Mouse (Mus musculus): ENCODE measurements at regions not wholly inside any gene's neighbourhood (a gene's known extent, or its start where the extent isn't known, plus 50 kb on each side); places are given as distances from the start of the nearest gene placed in this dataset.
A peak's percentile ranks its signal among the peaks of the same experiment; 100 is the strongest.

DNA sequence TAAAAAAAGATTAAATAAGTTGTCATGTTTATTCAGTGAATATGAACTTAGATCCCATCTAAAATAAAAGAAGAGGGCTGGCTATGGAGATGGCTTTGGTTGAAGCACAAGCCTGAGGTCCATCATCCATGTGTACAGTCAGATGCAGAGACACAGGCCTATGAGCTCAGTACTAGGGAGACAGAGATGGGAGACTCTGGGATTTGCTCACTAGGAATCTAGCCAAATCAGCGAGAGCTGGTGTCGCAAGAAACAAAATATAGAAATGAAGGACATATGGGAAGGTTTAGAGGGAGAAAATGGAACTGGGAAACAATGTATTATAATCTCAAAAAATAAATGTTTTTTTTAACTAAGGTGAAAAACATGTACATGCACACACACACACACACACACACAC is 326.6 kb downstream of the Col12a1 start:
- DNase-seq (ENCODE audit: low spot score in 2 of 2), result no peak

DNA sequence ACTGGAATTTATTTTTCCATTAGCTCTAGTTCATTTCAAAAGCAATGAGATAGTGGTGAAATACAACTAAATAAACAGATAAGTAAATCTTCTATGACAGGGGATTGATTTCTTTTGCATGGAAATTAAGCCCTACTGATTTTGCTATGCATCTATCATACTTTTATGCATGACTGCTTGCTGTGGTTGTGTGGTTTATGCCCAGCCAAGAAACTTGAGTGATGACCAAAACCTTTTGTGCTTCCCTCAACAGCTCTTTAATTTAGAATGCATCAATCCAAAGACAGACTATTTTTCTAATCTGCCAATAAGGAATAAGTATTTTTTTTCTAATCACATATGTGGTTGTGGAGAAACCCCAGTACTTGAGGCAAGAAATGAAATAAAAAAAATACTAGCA is 303.6 kb downstream of the Col12a1 start:
- no peak for DNase-seq (ENCODE audit: low spot score in 2 of 2)

DNA sequence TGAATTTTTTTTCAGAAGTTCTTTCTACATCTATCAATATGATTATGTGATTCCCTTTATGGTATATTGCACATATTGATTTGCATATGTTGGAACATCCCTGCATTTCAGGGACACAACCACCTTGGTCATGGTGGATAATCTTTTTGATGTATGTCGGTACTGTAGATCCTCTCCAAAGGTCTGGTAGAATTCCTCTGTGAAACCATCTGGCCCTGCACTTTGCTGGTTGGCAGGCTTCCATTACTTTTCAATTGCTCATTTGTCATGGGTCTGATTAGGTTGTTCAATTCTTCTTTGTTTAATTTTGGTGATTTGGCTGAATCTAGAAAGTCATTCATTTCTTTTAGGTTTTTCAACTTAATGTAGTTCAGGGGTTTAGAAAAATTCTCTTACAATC is 288.2 kb downstream of the Col12a1 start:
- DNase-seq (ENCODE audit: low spot score in 2 of 2), result peak in 1 of 2 experiments; percentile 7

DNA sequence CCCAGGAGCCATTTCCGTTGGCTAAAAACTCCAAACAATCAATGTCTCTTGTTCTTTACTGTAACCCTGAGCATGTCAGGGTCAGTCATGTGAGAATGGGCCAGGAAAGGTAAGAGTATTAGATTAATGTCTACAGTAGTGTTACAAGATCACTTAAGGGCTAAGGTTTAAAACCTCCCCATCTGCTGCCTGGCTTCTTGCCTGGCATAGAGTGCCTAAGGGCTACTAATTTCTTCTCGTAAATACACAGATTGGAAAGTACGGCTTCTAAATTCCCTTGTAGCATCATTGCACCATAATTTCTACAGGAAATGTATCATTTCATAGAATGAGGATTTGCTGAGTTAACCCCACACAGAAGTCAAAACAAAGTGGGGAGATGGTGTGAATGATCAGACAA is 281.0 kb downstream of the Col12a1 start:
- DNase-seq (ENCODE audit: low spot score in 2 of 2), result no peak

DNA sequence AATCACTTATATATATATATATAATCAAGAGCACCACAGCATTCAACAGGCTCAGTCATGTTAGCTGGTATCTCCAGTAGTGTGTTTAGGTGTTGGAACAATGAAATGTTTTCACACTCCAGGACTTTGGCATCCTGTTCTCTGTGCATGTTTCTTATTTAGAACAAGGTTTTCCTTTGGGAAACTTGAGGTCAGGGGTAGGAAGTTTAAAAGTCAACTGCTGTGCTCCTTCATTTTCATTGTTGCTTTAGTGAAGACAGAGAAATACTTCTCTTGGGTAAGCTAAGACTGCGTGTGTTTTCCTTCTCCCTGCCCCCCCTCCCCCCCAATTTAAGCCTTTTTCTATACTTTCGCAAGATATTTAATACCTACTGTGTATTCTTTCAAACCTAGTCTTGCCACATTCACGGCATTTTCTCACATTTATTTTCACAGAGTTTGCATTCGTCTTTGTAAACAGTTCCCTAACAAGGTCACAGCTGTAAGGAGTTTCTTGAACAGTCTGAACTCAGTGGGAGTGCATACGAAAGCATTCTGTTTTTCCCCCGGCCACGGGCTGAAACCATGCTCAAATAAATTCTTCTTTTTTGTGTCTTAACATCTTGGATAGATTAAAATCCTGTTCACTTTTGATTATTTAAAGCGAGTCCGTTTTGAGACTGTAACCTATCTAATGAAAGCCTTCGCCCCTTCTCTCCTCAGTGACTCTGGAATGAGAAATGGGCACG is 279.2 kb downstream of the Col12a1 start:
- DNase-seq (ENCODE audit: low spot score in 2 of 2), result no peak

DNA sequence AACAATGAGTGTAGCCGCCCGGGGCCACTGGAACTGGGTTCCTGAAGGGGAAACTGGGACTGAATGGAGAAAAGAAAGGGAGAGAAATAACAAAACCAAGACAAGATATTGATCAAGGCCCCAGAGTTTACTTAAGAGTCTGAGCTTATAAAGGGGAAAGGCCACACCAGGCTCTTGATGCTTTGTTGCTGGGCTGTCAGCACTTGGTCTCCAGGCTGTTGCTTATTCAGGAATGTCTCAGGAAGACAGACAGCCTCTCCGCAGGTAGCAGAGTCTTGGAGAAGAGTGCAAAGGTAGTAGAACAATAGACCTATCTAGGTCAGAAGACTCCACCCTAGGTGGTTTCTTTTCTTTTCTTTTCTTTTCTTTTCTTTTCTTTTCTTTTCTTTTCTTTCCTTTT is 263.4 kb downstream of the Col12a1 start:
- no peak for DNase-seq (ENCODE audit: low spot score in 2 of 2)

DNA sequence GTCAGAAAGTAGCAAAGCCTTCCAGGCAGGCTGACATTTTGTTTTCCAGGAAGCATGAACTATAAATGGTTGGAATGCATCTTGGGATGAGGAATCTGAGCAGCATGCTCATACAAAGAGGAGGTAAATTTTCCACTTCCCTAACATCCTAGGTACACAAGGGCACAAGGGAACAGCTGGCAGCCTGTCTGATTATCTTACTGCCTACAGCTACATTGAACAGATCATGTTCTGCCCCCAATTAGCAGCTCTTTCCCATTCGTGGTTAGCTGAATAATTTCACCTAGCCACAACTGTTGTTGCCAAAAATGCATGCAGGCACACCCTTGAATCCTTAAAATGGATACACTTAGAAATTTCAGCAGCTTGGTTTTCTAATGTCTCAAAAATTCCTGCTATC is 239.5 kb downstream of the Col12a1 start:
- no peak for DNase-seq (ENCODE audit: low spot score in 2 of 2)

DNA sequence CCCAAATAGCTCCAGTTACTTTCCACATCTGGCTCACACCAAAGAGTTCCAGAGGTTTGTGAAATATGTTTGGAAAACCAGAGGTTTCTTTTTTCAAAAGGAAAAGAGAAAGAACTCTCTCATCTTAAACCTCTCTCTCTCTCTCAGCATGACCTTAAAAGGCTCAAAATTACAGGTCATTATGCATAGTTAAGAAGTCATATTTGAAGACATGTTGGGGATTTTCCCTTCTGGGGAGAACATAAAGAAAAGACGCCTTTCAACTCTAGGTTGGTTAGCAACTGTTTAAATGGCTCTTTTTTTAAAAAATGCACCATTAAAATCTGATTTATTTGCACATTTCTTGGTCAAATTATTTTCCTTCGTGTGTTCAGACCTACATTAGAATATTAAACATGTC is 218.4 kb downstream of the Col12a1 start:
- no peak for DNase-seq (ENCODE audit: low spot score in 2 of 2)

DNA sequence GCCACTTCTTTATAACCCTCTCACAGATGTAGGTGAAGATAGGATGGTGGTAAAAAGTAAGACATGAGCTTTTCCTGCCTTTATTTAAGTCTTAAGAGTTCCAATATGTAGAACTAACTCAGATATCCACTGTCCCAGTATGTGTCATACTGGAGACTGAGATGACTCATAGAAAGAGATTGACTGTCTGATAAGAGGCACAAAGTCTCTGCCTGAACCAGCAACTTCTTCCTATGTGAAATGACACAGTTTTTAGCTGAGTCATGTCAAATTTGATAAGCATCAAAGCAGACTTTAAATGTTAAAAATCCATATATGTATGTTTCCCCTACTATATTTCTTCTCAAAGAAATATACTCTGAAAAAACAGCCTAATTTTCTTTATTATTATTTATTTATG is 216.6 kb downstream of the Col12a1 start:
- no peak for DNase-seq (ENCODE audit: low spot score in 2 of 2)

DNA sequence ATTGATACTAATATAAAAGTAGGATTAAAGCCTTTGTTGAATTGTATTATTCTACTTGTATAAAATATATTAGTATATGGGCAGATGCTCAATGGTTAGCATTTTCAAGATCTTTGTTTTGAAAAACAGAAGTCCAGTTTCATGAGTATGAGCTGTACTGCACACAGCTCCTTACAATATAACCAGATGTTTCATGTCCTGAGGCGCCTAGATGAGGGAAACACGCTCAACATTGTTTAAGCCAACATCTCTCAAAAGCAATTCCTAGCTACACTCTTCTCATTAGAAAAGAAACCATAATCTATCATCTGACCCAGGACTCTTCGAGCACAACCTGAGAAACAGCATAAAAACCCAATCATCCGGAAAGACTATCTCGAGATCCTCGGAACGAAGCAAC is 202.2 kb downstream of the Col12a1 start:
- DNase-seq (ENCODE audit: low spot score in 2 of 2), result no peak

DNA sequence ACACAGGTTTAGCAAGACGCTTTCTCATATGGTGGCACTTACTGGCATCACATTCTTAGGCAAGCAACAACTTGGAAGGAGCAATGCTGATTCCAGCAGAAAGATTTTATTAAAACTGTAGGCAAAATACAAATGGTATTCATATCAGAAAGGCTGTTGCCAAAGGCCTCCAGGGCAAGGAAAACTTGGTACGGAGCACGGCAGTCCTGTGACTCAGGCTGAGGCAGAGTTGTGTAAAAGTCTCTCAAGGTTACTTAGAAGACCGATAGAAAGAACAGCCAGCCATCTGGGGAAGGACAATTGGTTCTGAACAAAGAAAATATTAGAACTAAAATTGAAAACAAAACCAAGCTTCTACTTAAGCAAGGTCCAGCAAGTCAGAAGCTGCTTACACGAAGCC is 201.2 kb downstream of the Col12a1 start:
- no peak for DNase-seq (ENCODE audit: low spot score in 2 of 2)

DNA sequence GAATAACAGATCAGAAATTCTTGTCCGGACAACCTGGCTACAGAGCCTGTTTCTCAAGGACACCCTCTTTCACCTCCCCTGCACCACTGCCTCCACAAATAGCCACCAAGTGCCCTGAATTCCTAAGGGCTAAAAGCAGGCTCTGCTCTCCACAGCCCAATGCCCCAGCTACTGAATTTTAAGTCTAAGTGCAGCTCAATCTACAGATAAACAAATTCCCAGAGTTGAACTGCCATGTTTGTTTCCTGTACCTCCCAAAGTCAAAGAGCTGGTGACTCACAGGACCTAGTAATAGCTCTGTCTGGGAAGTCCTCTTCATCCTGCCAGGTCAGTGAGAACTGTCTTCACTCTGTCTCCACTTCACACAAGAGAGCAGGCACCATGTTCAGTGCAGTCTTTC is 200.0 kb downstream of the Col12a1 start:
- DNase-seq (ENCODE audit: low spot score in 2 of 2), result no peak

DNA sequence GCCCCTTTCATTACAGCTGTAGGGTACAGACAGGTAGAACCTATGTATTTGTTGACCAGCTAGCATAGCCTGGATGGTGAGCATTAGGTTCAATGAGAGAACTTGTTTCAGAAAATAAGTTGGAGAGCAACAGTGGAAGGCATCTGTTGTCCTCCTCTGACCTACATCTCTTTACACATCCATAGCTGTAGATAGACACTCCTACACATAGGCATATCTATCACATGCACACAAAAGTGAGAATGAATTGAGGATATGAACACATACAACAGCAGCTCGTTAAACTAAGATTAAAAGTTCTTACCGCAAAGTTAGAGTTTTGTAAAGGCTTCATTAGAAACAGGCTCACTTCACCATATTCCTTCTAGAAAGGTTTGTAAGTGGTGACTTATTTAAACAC is 198.1 kb downstream of the Col12a1 start:
- DNase-seq (ENCODE audit: low spot score in 2 of 2), result no peak

DNA sequence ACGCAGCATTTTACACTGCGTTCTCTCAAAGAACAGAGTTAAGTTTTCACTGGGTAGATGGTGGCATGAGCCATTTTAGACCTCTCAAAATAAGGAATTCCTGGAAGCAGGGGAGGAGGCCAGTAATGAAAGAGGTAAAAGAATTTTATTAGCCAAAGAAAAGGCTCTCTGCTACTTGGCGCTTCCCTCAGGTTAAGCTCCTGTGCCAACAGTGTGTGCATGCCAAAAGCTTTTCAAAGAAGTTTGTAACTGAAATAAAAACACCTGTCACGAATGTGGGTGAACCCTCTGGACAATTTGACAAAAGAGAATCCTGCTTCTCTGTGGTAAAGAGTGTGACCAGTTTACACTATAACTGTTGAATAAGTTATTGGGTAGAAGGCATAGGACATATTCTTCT is 195.6 kb downstream of the Col12a1 start:
- no peak for DNase-seq (ENCODE audit: low spot score in 2 of 2)

DNA sequence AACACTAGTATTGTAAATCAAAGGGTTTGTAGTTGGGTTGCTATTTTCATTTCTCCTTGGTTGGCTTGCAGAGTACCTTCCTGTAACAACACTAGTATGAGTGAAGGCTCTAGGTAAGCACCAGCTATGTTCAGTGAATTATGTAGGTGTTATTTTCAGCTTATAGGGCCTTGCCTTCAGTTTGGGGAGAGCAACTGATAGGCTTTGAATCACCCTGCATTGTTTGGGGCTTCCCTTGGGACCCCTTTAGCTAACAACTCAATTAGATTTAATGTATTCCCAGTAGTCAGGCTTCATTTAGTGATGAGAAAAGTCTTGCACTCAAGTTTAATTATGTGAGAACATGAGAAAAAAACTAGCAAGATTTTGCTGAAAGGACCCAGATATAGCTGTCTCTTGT is 193.6 kb downstream of the Col12a1 start:
- no peak for DNase-seq (ENCODE audit: low spot score in 2 of 2)

DNA sequence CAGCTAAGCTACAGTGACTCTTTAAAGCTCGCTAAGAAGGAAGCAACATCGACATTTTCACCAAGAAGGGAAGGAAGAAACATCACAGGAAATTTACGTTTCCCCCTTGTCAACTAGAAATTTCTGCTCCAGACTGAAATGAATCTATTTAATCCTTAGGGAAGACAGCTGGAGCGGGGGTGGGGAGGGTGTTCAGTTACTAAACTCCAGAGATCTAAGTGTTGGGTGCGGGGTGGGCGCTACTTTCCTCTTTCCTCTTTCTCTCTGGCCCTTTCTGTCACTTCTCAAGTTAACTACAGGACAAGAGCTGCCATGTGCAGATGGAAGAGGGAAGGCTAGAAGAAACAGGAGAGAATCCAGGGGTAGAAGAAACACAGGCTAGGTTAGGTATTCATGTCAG is 192.2 kb downstream of the Col12a1 start:
- DNase-seq (ENCODE audit: low spot score in 2 of 2), result peak in 1 of 2 experiments; percentile 29

DNA sequence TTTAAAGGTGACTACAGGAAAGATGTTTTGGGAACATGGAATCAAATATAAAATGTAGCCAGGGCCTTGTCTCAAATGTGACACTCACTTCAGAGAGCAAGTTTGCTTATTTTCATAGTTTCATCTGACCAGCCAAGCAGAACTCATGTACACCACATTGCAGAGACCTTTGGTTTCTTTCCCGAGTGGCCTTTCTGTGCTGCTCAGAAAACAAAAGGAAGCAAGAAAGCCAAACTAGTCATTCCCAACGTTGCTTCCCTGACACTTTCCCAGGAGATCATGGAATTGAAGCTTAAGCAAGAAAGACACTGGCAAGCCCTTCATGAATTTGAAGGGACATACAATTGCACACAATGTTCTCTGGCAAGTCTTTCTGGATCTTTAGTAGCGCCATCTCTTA is 191.3 kb downstream of the Col12a1 start:
- no peak for DNase-seq (ENCODE audit: low spot score in 2 of 2)

Data from layer of hippocampus, adult 18-20 months (tissue).